Mouse (Mus musculus): ENCODE data around the gene Ifit1bl1.
"Not testable (repeated sequence)": the region's sequence is repeated elsewhere in the genome, so short reads cannot be mapped to it uniquely, and the experiment has no call there.

Ifit1bl1 gene

GRCm38 (mm10) chr19:34588959-34589358 lies 12.8 kb downstream of the Ifit1bl1 start:
- DNase-seq (ENCODE audit: low spot score in 2 of 2), result no peak

- not testable (repeated sequence) for DNase-seq (ENCODE audit: low spot score in 2 of 2)
These were observed 13.7 kb downstream of the Ifit1bl1 start for GRCm38 (mm10) chr19:34587898-34588692.

DNA sequence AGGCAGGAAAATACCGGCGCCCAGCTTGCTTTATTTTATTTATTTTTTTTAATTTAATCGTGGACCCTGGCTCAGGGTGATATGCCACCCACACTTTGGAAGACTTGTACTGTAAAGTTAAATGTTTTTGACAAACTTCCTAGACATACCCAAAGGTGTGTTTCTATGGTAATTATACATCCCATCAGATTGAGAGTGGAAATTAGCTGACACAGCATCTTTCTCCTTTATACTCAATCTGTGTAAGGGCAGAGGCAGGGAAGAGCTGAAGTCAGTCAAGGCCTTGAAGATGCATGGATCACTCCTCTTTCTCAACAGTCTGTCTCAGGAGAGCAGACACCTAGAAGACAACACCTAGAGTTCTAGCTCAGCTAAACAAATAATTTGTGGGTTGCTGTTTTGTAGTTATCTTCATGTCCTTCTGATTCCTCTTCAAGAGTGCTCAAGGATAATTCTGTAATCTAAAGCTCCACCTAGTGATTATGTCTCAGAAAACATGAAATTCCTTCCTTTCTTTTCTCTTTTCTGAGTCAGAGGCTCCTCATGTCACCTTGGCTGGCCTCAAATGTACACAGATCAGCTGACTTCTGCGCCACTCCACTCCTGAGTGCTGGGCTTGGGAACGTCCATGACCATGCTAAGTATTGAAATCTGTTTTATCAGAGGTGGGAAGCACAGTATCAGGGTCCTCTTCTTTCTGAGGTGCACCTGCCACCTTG lies 15.9 kb downstream of the Ifit1bl1 start:
- DNase-seq (ENCODE audit: low spot score in 2 of 2), result not testable (repeated sequence)

DNA sequence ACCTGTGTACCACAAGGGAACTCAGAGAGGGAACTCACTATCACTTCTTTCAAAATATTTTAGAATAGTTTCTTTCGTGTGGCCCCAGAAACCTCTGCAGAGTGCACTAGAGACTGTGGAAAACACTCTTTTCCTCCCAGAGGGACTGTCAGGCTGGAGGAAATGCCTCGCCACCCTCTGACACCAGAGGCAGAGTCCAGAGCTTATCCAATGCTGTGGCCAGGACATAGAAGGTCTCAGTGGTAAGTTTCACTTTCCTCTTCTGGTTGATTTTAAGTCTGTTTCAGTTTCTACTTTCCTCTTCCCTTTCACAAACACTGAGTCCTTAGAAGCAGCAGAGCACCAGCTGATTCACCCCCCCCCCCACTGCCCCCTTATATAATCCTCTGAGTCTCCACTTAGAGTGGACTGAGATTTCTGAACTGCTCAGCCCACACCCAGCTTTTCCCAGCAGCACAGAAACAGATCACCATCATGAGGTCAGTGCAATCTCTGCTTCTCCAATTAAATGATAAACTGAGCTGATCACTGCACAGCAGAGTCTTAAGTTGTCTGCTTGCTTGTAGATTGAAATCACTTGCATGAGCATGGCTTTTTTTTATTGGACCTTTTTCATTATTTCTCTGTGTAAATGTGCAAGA lies 18.5 kb downstream of the Ifit1bl1 start, which contains the start of gene Ifit3:
Gene Ifit3 (plus strand): TSS at position 406 of the 641 bp plus-strand sequence.
- not testable (repeated sequence) for DNase-seq (ENCODE audit: low spot score in 2 of 2)

GRCm38 (mm10) chr19:34582696-34583095 lies 19.1 kb downstream of the Ifit1bl1 start:
- not testable (repeated sequence) for DNase-seq (ENCODE audit: low spot score in 2 of 2)

DNA sequence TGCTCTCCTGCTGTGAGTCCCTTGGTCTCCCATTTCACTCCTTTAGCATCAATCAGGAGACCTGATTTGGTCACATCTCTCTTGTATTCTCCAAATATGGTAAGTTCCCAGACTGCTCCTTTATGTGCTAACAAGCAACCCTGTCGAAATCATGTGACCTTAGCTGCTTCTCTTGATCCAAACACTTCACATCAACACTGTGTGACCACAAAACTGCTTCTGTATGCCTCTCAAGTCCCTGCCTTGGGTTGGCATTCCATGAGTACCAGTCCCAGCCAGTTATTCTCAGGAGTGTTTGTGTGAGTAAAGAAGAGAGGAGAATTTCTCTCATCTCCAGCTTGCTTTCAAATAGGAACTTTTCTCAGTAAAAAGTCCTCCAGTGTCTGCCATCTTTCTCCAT lies 24.6 kb downstream of the Ifit1bl1 start:
- no peak for DNase-seq (ENCODE audit: low spot score in 2 of 2)

GRCm38 (mm10) chr19:34573650-34574049 lies 28.1 kb downstream of the Ifit1bl1 start:
- no peak for DNase-seq (ENCODE audit: low spot score in 2 of 2)

DNA sequence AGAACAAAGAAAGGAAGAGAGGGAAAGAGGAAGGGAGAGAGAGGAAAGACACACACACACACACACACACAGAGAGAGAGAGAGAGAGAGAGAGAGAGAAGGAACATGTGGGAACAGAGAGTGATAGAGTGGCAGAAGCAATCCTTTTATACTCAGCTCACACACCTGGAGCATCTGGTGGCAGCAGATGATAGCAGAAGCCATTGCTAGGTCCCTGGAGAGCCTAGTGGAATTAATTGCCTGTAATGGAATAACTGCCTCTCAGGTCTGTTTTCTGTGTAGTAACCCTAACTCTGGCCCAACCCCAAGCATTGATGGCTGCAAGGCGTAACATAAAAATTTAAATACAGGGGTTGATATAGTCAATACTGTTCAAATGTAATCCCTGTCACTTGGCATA lies 30.7 kb downstream of the Ifit1bl1 start:
- no peak for DNase-seq (ENCODE audit: low spot score in 2 of 2)

- no peak for DNase-seq (ENCODE audit: low spot score in 2 of 2)
These were observed 31.8 kb downstream of the Ifit1bl1 start for GRCm38 (mm10) chr19:34569896-34570476.

- no peak for DNase-seq (ENCODE audit: low spot score in 2 of 2)
These were observed 32.5 kb downstream of the Ifit1bl1 start for GRCm38 (mm10) chr19:34568988-34569895.

DNA sequence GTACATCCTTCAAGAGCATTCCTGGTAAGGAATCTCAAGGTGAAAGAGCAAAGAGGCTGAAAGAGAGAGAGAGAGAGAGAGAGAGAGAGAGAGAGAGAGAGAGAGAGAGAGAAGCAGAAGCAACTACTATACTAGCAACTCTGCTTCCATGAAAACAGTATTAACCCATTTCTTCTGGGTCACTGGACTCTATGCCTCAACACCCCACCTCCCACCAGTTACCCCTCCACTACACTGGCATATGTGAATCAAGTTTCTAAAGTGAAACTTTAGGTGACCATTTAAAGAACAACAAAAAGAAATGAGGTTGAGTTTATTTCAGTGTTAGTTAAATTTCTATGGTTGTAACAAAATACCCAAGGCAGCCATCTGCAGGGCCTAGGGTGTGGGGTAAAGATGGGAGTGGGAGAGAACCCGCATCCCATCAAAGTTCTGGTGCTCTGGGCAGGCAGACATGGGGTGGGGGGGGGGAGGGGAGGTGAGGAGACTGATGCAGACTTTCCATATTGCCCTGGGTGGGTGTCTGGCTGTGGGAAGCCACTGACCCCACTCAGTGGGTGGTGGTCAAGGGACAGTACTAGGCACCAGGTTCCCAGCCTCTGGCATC lies 35.5 kb downstream of the Ifit1bl1 start:
- DNase-seq (ENCODE audit: low spot score in 2 of 2), result no peak

DNA sequence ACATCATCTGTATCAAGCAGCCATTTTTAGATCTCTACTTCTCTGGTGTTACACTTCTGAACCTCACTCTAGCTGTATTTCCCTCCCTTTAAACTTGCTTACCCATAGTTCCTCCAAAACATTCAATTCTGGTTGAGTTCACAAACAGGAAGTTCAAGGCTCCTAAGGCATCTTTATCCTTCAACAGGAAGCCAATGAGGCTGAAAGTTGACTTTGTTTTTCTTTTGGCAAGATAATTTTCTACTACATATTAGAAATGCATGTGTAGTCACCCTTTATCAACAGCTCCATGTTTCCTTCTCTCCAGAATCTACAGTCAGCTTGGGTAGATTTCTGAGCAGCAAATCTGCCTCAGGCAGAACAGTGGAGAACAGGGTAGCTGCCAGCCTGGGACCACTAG lies 39.2 kb downstream of the Ifit1bl1 start:
- no peak for DNase-seq (ENCODE audit: low spot score in 2 of 2)

DNA sequence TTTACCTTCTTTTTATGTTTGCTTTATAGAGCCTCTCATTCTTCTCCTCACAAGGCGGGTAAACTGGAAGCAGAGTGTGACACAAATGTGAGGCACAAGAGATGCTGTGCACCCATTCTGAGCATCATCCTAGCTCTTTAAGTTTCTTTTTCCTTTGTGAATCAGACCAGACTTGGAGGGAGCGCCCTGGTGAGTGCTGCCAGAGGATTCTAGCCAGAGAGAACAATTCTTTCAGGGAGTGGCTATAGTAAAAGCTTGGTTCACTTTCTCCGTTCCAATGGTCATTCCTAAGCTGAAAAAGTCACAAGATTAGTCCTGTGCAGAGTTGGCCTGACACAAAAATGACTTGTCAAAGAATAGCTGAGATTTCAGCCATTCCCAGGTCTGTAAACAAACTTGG lies 45.1 kb downstream of the Ifit1bl1 start:
- no peak for DNase-seq (ENCODE audit: low spot score in 2 of 2)

DNA sequence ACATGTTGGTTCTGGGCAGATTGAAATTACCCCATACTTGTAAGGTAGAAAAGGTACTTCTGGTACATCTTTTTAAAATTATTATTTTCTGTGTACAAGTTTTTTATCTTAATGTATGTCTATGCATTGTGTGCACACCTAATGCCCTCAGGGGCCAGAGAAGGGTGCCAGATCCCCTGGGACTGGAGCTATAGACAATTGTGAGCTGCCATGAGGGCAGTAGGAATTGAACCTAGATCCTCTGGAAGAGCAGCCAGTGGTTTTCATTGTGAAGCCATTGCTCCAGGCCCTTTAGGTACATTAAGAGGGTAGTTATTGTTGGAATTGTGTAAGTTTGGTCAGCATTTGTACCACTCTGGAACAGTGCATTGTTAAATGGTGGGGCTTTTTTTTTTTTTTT lies 47.7 kb downstream of the Ifit1bl1 start:
- DNase-seq (ENCODE audit: low spot score in 2 of 2), result no peak

DNA sequence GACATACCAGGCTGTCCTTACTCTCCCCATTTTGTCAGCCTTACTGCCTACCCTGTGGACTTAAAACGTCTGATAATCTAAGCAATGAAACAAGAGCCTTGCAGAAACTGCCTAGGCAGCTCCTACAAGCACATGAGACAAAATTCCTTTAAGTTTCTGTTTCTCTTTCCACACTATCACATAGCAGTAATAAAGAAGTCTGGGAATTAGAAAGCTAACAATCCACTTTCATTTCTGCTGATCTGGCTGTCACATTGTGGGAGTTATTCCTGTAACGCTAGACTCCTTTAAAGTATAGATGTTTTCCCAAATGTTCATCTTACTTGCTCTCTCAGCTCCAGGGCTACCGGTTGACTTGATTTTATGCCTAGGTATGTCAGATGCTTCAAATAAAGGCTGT lies 48.2 kb downstream of the Ifit1bl1 start:
- DNase-seq (ENCODE audit: low spot score in 2 of 2), result no peak

- no peak for DNase-seq (ENCODE audit: low spot score in 2 of 2)
These were observed 48.7 kb downstream of the Ifit1bl1 start for GRCm38 (mm10) chr19:34553021-34553420.

GRCm38 (mm10) chr19:34551981-34552380 lies 49.8 kb downstream of the Ifit1bl1 start:
- DNase-seq (ENCODE audit: low spot score in 2 of 2), result no peak

DNA sequence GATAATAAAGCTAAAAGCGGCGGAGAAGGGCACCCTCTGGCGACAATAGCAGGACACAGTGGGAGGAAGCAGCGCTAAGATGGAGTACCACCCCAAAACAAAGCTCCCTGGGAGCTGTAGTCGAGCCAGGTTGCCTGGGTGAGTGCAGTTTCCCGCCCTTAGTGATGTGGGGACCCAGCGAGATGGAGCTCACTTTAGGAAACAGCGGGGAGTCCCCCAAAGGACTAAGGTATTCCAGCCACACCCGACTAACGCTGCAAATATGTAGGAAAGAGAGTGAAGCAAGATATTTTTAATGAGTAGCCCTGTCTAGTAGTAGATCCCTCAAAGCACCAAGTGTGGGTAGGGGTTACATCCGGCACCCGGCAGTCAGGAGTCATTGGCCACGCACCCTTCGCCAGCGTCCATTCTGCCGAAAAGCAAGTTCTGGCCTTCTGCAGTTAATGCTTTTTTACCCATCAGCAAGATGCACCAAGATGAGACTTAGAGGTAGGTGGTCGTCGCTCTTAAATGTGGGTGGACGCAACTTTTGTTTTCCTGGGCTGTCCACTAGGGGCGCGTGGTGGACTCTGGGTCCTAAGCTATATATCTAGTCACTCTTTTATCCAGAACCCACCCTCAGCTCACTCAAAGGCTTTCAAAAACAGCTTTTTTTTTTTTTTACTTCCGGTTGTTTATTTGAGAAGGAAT lies 51.1 kb downstream of the Ifit1bl1 start, which contains the start of gene Ifit2:
Gene Ifit2 (plus strand): TSS at position 161 of the 690 bp plus-strand sequence.
- DNase-seq (ENCODE audit: low spot score in 2 of 2), result peak; percentile 63 to 67

DNA sequence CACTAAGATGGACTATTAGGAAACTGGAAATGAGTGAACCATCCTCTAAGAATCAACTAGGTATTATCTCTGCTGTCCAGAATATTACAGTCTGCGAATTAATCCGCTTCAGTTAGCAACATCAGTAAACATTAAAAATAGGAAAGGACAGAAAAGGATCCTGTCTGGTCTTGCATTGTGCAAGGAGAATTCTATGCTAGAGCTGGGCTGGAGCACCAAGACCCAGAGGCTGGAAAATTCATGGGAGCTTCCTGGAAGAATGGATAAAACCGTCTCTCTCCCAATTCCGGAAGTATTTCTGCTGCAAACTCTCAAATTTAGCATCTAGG lies 51.6 kb downstream of the Ifit1bl1 start:
- DNase-seq (ENCODE audit: low spot score in 2 of 2), result no peak

- DNase-seq (ENCODE audit: low spot score in 2 of 2), result peak; percentile 37 to 79
These were observed 53.8 kb downstream of the Ifit1bl1 start for GRCm38 (mm10) chr19:34547976-34548375.

All from urinary bladder, postnatal 4 days (tissue).